Comparison of ENCODE assay signal across 13 mouse cellular contexts in the genomic region with DNA sequence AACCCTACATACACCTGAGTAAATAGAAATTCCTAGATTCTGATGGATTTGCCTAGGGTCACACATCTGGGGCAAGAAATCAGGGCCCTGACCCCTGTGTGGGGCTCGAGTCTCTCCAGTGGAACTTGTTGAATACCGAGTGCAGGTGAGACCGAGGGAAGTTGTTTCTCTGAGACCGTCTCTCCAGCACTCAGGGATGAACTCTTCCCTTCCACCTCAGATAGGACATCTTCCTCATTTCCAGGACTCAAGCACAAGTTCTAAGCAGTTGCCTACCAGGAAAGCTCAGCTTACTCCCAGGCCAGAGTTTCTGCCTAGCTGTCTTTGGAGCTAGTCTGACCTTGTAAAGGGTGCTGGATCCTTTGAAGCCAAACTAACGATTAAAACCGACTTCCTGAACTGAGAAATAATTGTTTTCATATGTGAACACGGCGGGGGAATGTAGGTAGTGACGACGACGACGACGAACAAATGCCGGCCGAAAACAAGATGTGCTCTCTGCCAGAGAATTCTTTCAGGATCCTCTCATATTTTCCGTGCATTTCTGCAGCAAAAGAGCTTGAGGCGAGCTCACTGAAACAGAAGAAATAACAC.
A peak's percentile ranks its signal among the peaks of the same experiment; 100 is the strongest.
DNase-seq lines count a peak whose midpoint lies in the region; ATAC-seq and TF ChIP-seq lines count a peak whose summit lies in the region.
"Had no signal": no experiment of that assay in that cellular context is flagged by ENCODE, and none has a peak within 500 bp of the region (broad histone marks: within the 10 kb centered on the region; RNA-seq: fewer than 3 reads in every experiment).

No protein-coding gene starts in this region.

- no peak for TF ChIP-seq POLR2A in limb, embryonic 14.5 days (IDR thresholded peaks at IDR 0.05; ENCODE audit: borderline replicate concordance, extremely low read depth, insufficient read depth, insufficient read length)

- H3K27ac ChIP-seq in liver, embryonic 15.5 days (replicated peaks): 0 out of 2 replicates have a peak overlapping the region, but pooled peaks have one; percentile 5
- peak overlapping the region; percentile 68 for H3K27ac ChIP-seq in embryonic facial prominence, embryonic 15.5 days (replicated peaks)
- H3K27ac ChIP-seq in limb, embryonic 14.5 days (replicated peaks; ENCODE audit: low read depth, low read length): peak overlapping the region; percentile 65
- H3K27ac ChIP-seq: left cerebral cortex, adult 2 months; macrophage had no signal

- H3K27me3 ChIP-seq in liver, embryonic 15.5 days: no peaks in the 10 kb centered on the region
- H3K27me3 ChIP-seq in embryonic facial prominence, embryonic 15.5 days: no peaks in the 10 kb centered on the region
- H3K27me3 ChIP-seq in limb, embryonic 14.5 days (ENCODE audit: control insufficient read depth, insufficient read depth, low read length): no peaks in the 10 kb centered on the region

- H3K4me2 ChIP-seq in liver, embryonic 15.5 days: no peak overlapping the region
- no peak overlapping the region for H3K4me2 ChIP-seq in embryonic facial prominence, embryonic 15.5 days (replicated peaks)
- H3K4me2 ChIP-seq in limb, embryonic 14.5 days (replicated peaks; ENCODE audit: low read depth, low read length, severe bottlenecking): 0 out of 2 replicates have a peak overlapping the region, but pooled peaks have one; percentile 1

- WGBS in liver, embryonic 15.5 days (ENCODE audit: insufficient replicate concordance): 78% methylated on average over 17 of the region's 17 CpGs
- WGBS in embryonic facial prominence, embryonic 15.5 days: 25% methylated on average over 17 of the region's 17 CpGs
- 12% methylated on average over 17 of the region's 17 CpGs for WGBS in limb, embryonic 14.5 days

- H3K4me1 ChIP-seq in liver, embryonic 15.5 days (replicated peaks): peaks cover 47% of the 10 kb centered on the region
- H3K4me1 ChIP-seq in embryonic facial prominence, embryonic 15.5 days: peaks cover 23% of the 10 kb centered on the region; the same call in 1 of the 2 replicates
- H3K4me1 ChIP-seq in limb, embryonic 14.5 days (ENCODE audit: control insufficient read depth, insufficient read depth, low read length): peaks cover 36% of the 10 kb centered on the region

- ATAC-seq in liver, embryonic 15.5 days (ENCODE audit: insufficient read depth): no peak
- no peak for ATAC-seq in embryonic facial prominence, embryonic 15.5 days (ENCODE audit: insufficient number of reproducible peaks, low FRiP score, low TSS enrichment, low read depth)
- peak; percentile 32; the same call in 1 of the 2 replicates for ATAC-seq in limb, embryonic 14.5 days (ENCODE audit: low FRiP score, low read depth)

- H3K4me3 ChIP-seq in liver, embryonic 15.5 days (replicated peaks): no peak overlapping the region
- H3K4me3 ChIP-seq in embryonic facial prominence, embryonic 15.5 days (replicated peaks): no peak overlapping the region
- no peak overlapping the region for H3K4me3 ChIP-seq in limb, embryonic 14.5 days (replicated peaks; ENCODE audit: low read length)
- H3K4me3 ChIP-seq: left cerebral cortex, adult 2 months had no signal

- H3K36me3 ChIP-seq in liver, embryonic 15.5 days (replicated peaks): no peaks in the 10 kb centered on the region
- H3K36me3 ChIP-seq in embryonic facial prominence, embryonic 15.5 days: no peaks in the 10 kb centered on the region
- H3K36me3 ChIP-seq in limb, embryonic 14.5 days (ENCODE audit: control insufficient read depth, insufficient read depth, low read length): no peaks in the 10 kb centered on the region

- H3K9me3 ChIP-seq in liver, embryonic 15.5 days (replicated peaks): no peaks in the 10 kb centered on the region
- no peaks in the 10 kb centered on the region for H3K9me3 ChIP-seq in embryonic facial prominence, embryonic 15.5 days (replicated peaks)
- no peaks in the 10 kb centered on the region for H3K9me3 ChIP-seq in limb, embryonic 14.5 days (ENCODE audit: control insufficient read depth, low read length)

- H3K9ac ChIP-seq in liver, embryonic 15.5 days: no peak overlapping the region
- no peak overlapping the region for H3K9ac ChIP-seq in embryonic facial prominence, embryonic 15.5 days
- no peak overlapping the region for H3K9ac ChIP-seq in limb, embryonic 14.5 days (ENCODE audit: low read depth, low read length, severe bottlenecking)

- peak; percentile 87 for DNase-seq in heart, adult 11 months
- no peak for DNase-seq in heart, adult 9 months (ENCODE audit: low spot score in 2 of 2)
- DNase-seq in liver: no peak
- DNase-seq in limb, embryonic 14.5 days (ENCODE audit: low spot score): peak; percentile 78
- DNase-seq in right cerebral cortex, postnatal 25 days: no peak
- DNase-seq in layer of hippocampus, adult 8-10 months (ENCODE audit: low spot score in 2 of 2): no peak
- DNase-seq: B cell, adult 2 months; cerebellum, adult 9-10 months; kidney, adult 11 months had no signal

Comparison
In these comparisons a context has a peak if more than half of its experiments do, and no peak if none do; other contexts are left out.
1. DNase-seq: peak in heart, adult 11 months (single experiment) and limb, embryonic 14.5 days (single experiment); none in heart, adult 9 months (0 of 2), liver (single experiment), right cerebral cortex, postnatal 25 days (single experiment) and layer of hippocampus, adult 8-10 months (0 of 2).
2. H3K27ac ChIP-seq: peak in every context shown above with its lines; median percentile 68 in embryonic facial prominence, embryonic 15.5 days; 65 in limb, embryonic 14.5 days; 5 in liver, embryonic 15.5 days.